Mouse (Mus musculus): ENCODE data around the gene Tmem129. TPM values are rescaled to one million over a fixed set of nuclear protein-coding genes. Genes with fewer than 3 reads are reported as not detected.

Tmem129 gene
- polyA plus RNA-seq, 1 experiment from 2014 or later, result 26.4 TPM

GRCm38 (mm10) chr5:33681611-33682388, 23.6 kb upstream of the Tmem129 start:
- Histone ChIP-seq H3K36me3 (ENCODE audit: insufficient read depth, low read length) (no peaks in the 10 kb centered on the region), H3K4me2 (ENCODE audit: low read length) (no peak overlapping the region), H3K9ac (ENCODE audit: low read depth, low read length) (no peak overlapping the region), H3K27ac (no peak overlapping the region), H3K4me3 (replicated peaks; ENCODE audit: low read depth, low read length) (no peak overlapping the region), H3K4me1 (replicated peaks; ENCODE audit: insufficient read depth, low read length) (no peaks in the 10 kb centered on the region), H3K9me3 (replicated peaks; ENCODE audit: low read length) (no peaks in the 10 kb centered on the region), H3K27me3 (ENCODE audit: insufficient read depth, low read length) (no peaks in the 10 kb centered on the region)
- ATAC-seq (replicated peaks; ENCODE audit: low FRiP score, low read depth) (no peak), DNase-seq (ENCODE audit: low spot score) (no peak)
- TF ChIP-seq CTCF (IDR thresholded peaks at IDR 0.05; ENCODE audit: low read depth), result no peak
- 79% methylated on average over 15 of the region's 15 CpGs for WGBS

DNA sequence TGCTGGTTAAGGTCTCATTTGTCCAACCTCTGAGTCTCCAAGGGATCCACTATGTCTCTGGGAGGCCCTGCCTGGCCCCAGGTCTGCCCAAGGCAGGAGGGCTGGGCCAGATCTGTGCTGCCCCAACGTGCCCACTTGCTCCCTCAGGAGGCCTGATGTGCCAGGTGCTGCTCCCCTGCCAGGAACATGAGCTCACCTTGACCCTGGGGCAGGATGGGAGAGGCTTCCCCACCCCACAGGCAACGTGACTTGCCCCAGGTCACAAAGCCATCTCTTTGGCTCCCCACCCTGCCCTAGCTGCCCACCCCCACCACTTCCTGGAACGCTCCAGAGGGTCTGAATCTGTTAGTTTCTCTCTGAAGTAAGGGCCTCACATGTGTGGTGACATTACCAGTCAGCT, 22.8 kb upstream of the Tmem129 start:
- Histone ChIP-seq H3K4me2 (ENCODE audit: low read length) (no peak overlapping the region), H3K27me3 (ENCODE audit: insufficient read depth, low read length) (no peaks in the 10 kb centered on the region), H3K9ac (ENCODE audit: low read depth, low read length) (no peak overlapping the region), H3K36me3 (ENCODE audit: insufficient read depth, low read length) (no peaks in the 10 kb centered on the region), H3K4me3 (replicated peaks; ENCODE audit: low read depth, low read length) (no peak overlapping the region), H3K27ac (no peak overlapping the region), H3K9me3 (replicated peaks; ENCODE audit: low read length) (no peaks in the 10 kb centered on the region), H3K4me1 (replicated peaks; ENCODE audit: insufficient read depth, low read length) (no peaks in the 10 kb centered on the region)
- DNase-seq (ENCODE audit: low spot score), result no peak
- ATAC-seq (replicated peaks; ENCODE audit: low FRiP score, low read depth), result no peak
- 57% methylated on average over 3 of the region's 3 CpGs for WGBS
- TF ChIP-seq CTCF (IDR thresholded peaks at IDR 0.05; ENCODE audit: low read depth), result no peak

GRCm38 (mm10) chr5:33678244-33678643, 20.0 kb upstream of the Tmem129 start:
- Histone ChIP-seq H3K36me3 (ENCODE audit: insufficient read depth, low read length) (no peaks in the 10 kb centered on the region; the same call in 1 of the 2 replicates), H3K4me1 (replicated peaks; ENCODE audit: insufficient read depth, low read length) (no peaks in the 10 kb centered on the region), H3K27me3 (ENCODE audit: insufficient read depth, low read length) (no peaks in the 10 kb centered on the region), H3K9me3 (replicated peaks; ENCODE audit: low read length) (no peaks in the 10 kb centered on the region), H3K27ac (no peak overlapping the region), H3K4me2 (ENCODE audit: low read length) (no peak overlapping the region), H3K4me3 (replicated peaks; ENCODE audit: low read depth, low read length) (no peak overlapping the region), H3K9ac (ENCODE audit: low read depth, low read length) (no peak overlapping the region)
- ATAC-seq (replicated peaks; ENCODE audit: low FRiP score, low read depth) (no peak), DNase-seq (ENCODE audit: low spot score) (no peak)
- WGBS, result 74% methylated on average over 5 of the region's 5 CpGs
- no peak for TF ChIP-seq CTCF (IDR thresholded peaks at IDR 0.05; ENCODE audit: low read depth)

DNA sequence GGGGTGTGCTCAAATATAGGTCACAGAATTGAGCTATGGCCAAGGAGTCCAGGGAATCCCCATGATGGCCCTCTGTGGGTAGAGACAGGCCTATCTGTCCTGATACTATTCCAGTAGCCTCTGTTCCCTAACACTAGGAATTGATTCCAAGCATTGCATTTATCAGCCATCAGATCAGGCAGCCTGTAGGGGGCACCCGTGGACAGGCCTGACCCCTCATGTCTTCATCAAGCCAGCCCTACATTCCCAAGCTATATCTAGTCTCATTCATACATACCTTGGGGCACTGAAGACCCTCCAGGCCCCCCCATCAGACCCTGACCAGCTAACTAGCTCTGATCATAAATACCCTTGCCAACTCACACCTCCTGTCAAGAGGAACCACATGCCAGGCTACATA, 17.7 kb upstream of the Tmem129 start:
- DNase-seq (ENCODE audit: low spot score) (peak; percentile 79), ATAC-seq (replicated peaks; ENCODE audit: low FRiP score, low read depth) (no peak; the same call in 1 of the 2 replicates)
- no peak overlapping the region for H3K9ac ChIP-seq (ENCODE audit: low read depth, low read length)
- no peak overlapping the region for H3K4me3 ChIP-seq (replicated peaks; ENCODE audit: low read depth, low read length)
- H3K36me3 ChIP-seq (ENCODE audit: insufficient read depth, low read length), result peaks cover 17% of the 10 kb centered on the region
- 0% methylated on average over 1 of the region's 1 CpGs for WGBS
- H3K4me1 ChIP-seq (replicated peaks; ENCODE audit: insufficient read depth, low read length), result no peaks in the 10 kb centered on the region
- H3K9me3 ChIP-seq (replicated peaks; ENCODE audit: low read length), result no peaks in the 10 kb centered on the region
- peak; percentile 77 for TF ChIP-seq CTCF (IDR thresholded peaks at IDR 0.05; ENCODE audit: low read depth)
- no peaks in the 10 kb centered on the region for H3K27me3 ChIP-seq (ENCODE audit: insufficient read depth, low read length)
- H3K4me2 ChIP-seq (ENCODE audit: low read length), result no peak overlapping the region
- H3K27ac ChIP-seq, result no peak overlapping the region

- Histone ChIP-seq H3K9me3 (replicated peaks; ENCODE audit: low read length) (no peaks in the 10 kb centered on the region), H3K27ac (no peak overlapping the region), H3K9ac (ENCODE audit: low read depth, low read length) (0 out of 2 replicates have a peak overlapping the region, but pooled peaks have one; percentile 8), H3K4me3 (replicated peaks; ENCODE audit: low read depth, low read length) (no peak overlapping the region), H3K27me3 (ENCODE audit: insufficient read depth, low read length) (no peaks in the 10 kb centered on the region), H3K36me3 (ENCODE audit: insufficient read depth, low read length) (peaks cover 28% of the 10 kb centered on the region), H3K4me2 (ENCODE audit: low read length) (no peak overlapping the region), H3K4me1 (replicated peaks; ENCODE audit: insufficient read depth, low read length) (no peaks in the 10 kb centered on the region)
- TF ChIP-seq CTCF (IDR thresholded peaks at IDR 0.05; ENCODE audit: low read depth), result no peak
- ATAC-seq (replicated peaks; ENCODE audit: low FRiP score, low read depth), result no peak
- DNase-seq (ENCODE audit: low spot score), result no peak
- 74% methylated on average over 3 of the region's 3 CpGs for WGBS
Observed at GRCm38 (mm10) chr5:33674439-33674838, 16.2 kb upstream of the Tmem129 start.

- H3K27me3 ChIP-seq (ENCODE audit: insufficient read depth, low read length), result no peaks in the 10 kb centered on the region
- no peaks in the 10 kb centered on the region for H3K9me3 ChIP-seq (replicated peaks; ENCODE audit: low read length)
- H3K27ac ChIP-seq, result no peak overlapping the region
- no peak for DNase-seq (ENCODE audit: low spot score)
- H3K4me1 ChIP-seq (replicated peaks; ENCODE audit: insufficient read depth, low read length), result no peaks in the 10 kb centered on the region
- H3K4me3 ChIP-seq (replicated peaks; ENCODE audit: low read depth, low read length), result no peak overlapping the region
- ATAC-seq (replicated peaks; ENCODE audit: low FRiP score, low read depth), result no peak
- H3K36me3 ChIP-seq (ENCODE audit: insufficient read depth, low read length), result peaks cover 49% of the 10 kb centered on the region
- no peak overlapping the region for H3K9ac ChIP-seq (ENCODE audit: low read depth, low read length)
- 74% methylated on average over 5 of the region's 5 CpGs for WGBS
- no peak overlapping the region for H3K4me2 ChIP-seq (ENCODE audit: low read length)
- no peak for TF ChIP-seq CTCF (IDR thresholded peaks at IDR 0.05; ENCODE audit: low read depth)
Observed at GRCm38 (mm10) chr5:33671659-33672058, 13.4 kb upstream of the Tmem129 start.
